Mouse (Mus musculus): ENCODE results near the gene Mdm1.

The Mdm1 gene

GRCm38 (mm10) chr10:118141018-118141883 lies at the start of gene Mdm1:
Gene Mdm1, plus strand, starts transcription at chr10:118141811.
- DNase-seq: peak; percentile 97

GRCm38 (mm10) chr10:118092745-118093144 lies 48.9 kb upstream of the Mdm1 start:
- no peak for DNase-seq

GRCm38 (mm10) chr10:118093728-118094127 lies 47.9 kb upstream of the Mdm1 start:
- no peak for DNase-seq

GRCm38 (mm10) chr10:118094853-118095252 lies 46.8 kb upstream of the Mdm1 start:
- no peak for DNase-seq

- DNase-seq: no peak
Observed at GRCm38 (mm10) chr10:118096223-118096622, 45.4 kb upstream of the Mdm1 start.

DNA sequence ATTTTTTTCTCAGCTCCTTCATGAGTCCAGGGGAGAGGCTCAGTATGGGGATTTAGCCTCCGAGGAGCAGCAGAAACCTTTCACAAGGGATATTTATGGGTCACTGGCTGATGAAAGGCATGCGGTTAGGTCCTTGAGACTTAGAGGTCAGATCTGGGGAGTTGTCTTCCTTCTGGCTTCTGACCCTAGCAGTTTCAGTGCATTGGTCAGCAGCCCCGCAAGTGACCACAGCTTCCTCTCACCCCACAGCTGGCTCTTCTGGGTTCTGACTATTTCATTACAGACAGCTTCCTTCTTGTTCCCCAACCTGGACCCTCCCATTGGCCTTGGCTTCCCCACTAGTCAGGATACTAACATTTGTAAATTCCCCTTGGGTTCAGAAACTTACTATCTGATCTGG lies 43.7 kb upstream of the Mdm1 start:
- no peak for DNase-seq

- DNase-seq: no peak
Observed at GRCm38 (mm10) chr10:118100570-118100969, 41.0 kb upstream of the Mdm1 start.

DNA sequence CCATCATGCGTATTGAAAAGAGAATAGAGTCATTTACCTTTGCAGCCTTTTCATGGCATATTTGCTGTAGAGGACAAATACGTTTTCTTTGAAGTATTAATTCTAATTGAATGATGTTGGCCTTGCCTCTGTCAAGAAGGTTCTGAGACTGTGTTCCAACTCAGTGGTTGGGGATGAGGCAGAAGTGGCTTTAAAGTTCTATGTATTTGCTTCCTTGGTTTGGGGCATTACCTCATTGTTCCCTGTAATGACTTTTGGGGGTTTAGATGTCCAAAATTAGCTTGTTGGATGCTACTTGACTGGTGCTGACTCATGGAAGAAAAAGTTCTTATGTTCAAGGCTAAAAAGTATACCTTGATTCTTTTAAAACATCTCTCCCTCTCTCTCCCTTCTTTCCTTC lies 40.6 kb upstream of the Mdm1 start:
- no peak for DNase-seq

GRCm38 (mm10) chr10:118103020-118103666 lies 38.5 kb upstream of the Mdm1 start:
- peak; percentile 86 for DNase-seq

DNA sequence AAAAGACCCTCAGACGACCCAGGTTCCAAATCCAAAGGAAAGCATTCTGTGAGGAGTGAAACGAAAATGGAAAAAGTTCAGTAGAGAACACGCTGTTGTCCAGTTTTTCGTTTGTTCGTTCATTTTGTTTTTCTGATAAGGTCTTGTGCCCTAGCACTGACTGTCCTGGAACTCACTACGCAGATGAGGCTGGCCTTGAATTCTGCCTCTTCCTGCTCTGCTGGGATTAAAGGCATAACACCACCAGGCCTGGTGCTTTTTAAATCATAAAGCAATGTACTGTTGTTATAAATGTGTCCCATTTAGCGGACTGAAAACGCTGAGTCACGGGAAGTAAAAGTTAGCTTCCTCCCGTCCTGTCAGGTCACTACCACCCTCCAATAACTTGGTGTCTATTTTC lies 37.7 kb upstream of the Mdm1 start:
- no peak for DNase-seq

DNA sequence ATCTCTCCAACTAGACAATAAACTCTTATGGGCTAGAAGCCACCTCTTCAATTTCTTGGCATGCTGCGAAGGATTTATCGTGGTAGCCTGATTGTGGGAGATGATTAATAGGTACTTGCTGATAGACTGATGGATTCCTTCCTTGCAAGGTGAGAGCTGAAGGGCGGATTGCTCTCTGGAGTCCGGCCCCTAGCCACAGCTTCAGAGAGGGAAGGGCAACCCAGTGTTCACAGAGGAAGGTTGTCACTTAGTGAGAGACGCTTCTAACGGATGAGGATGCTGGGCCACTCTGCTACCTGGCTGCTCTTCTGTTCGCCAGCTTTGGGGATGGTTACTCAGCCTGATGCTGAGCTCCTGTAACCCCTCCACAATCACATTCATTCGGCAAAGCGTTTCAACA lies 34.6 kb upstream of the Mdm1 start:
- DNase-seq: no peak

- DNase-seq: no peak
Observed at GRCm38 (mm10) chr10:118110006-118110920, 31.3 kb upstream of the Mdm1 start.

DNA sequence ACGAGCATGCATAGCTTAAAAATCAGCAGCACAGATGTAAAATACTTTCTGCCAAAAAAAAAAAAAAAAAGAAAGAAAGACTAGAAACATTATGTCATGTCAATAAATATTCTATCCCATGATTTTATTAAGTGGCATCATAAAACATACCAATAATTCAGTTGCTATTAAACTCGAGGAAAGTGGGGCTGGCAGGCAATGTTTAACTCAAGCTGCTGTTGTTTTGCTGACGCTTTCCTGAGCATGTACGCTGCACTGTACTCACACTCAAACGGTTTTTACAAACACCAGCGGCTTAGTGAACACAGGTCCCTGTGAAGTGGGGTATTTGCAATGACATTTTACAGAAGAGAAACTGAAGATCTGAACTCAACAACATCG lies 30.7 kb upstream of the Mdm1 start:
- no peak for DNase-seq

DNA sequence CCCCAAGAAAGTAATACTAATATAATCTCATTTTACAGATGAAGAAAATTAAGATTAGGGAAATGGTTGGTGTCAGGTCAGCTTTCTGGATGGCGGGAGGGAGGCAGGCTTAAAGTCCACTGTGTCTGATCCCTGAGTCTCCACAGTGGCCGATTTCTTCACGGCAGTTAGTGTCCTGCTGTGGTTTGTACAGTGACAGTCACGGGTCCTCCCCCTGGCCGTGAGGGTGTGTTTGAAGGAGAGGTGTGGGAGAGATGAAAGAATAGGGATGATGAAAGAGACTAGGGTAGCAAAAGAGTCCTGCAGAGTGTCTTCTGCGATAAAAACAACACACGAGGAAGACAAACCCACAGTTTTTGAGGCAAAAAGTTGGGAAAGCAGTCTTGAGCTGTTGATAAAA lies 30.0 kb upstream of the Mdm1 start:
- DNase-seq: no peak

GRCm38 (mm10) chr10:118112294-118112893 lies 29.2 kb upstream of the Mdm1 start:
- no peak for DNase-seq

DNA sequence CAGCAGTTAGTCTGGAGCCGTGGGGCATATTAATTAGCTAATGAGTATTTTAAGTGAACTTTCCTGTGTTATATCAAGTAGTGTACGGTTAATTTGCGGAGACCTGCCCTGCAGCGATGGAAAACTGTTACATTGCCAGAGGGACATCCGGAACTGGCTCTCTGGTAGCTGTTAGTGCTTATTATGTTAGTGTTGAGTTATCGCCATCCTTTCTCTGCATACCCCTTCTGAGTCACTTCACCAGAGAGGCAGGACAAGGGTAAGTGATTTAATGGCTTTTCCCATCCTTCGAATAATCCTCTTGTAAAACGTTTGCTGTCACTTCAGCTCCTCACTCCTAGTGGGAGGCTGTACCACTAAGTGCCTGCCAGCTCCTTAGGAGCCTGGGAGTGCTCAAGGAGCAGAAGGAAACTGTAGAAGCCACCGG lies 28.3 kb upstream of the Mdm1 start:
- DNase-seq: no peak

DNA sequence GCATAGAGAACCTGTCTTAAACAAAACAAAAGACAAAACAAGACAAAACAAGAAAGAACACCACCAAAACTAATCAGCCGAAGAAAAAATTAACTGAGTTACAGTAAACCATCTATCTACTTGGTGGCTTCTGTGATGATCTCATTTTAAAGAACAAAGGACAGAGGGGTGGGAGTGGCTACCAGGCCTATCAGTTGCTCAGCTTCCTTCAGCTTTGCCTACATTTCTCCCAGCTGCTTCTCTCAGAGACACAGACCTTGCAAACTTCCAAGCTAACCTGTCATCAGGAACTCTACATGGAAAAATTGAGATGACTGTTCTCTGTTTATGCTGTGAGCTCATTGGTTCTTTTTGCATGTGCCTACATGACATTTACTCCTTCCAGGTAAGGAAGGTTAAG lies 27.3 kb upstream of the Mdm1 start:
- DNase-seq: no peak

DNA sequence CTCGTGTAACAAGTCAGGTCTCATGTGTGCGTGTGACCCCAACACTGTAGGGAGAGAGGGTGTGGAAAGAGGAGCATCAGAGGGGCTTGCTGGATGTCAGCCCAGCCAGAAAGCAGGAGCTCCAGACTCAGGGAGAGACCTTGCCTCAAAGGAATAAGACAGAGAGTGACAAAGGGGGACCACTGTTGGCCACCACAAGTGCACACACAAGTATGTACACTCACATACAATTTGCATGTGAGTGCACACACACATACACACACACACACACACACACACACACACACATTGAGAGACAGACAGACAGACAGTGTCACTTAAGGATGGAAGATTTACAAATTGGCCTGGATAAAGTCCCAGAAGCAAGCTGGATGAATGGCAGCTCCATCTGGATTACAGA lies 25.2 kb upstream of the Mdm1 start:
- DNase-seq: no peak

- DNase-seq: no peak
Observed at GRCm38 (mm10) chr10:118121047-118121936, 20.3 kb upstream of the Mdm1 start.

GRCm38 (mm10) chr10:118121937-118122285 lies 19.7 kb upstream of the Mdm1 start:
- DNase-seq: peak; percentile 27

DNA sequence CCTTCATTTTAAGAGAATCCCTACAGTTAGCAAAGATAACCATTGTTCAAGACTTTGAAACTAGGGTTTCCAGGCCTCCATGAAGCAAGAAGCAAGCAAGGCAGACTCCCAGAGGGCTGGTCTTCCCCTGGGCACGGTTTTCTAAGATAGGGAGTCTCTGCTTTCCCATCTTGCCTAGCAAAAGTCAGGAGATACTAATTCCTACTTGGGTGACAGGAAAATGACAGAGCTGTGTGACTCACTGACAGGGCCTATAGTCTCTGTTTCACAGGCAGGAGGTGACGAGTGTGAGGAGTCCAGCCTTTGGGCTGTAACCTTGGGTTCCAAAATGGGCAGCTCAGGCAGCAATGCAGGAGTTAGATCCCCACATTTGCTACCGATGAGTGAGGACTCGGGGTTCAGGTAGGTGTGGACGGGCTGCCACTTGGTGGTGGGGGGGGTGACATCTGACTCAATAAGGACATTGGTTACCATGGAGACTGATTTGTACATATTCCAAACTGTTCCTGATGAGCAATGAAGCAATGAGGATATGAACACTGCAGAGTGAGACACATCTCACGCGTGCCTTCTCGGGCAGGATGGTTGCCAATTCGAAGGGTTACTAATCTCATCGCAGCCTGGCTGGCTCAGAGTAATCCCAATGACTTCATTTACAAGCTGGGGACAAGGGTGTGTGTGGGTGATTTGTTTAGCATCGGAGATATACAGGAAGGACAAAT lies 19.0 kb upstream of the Mdm1 start:
- DNase-seq: peak; percentile 14

Data from right cerebral cortex, postnatal 25 days (tissue).